Mouse (Mus musculus) liver (tissue): ENCODE results near the gene Golga1.
A peak's percentile ranks its signal among the peaks of the same experiment; 100 is the strongest.

Experiments used
- DNase-seq: peaks from one replicate; pipeline ENCODE4 v3.0.0-alpha.2; 2020; ENCODE audit warnings: mixed read lengths

The Golga1 gene

GRCm38 (mm10) chr2:39005574-39006079 is 59.7 kb downstream of the Golga1 start, which contains the start of gene Rpl35:
Rpl35 (minus strand) TSS chr2:39005624.
- peak; percentile 79 for DNase-seq

DNA sequence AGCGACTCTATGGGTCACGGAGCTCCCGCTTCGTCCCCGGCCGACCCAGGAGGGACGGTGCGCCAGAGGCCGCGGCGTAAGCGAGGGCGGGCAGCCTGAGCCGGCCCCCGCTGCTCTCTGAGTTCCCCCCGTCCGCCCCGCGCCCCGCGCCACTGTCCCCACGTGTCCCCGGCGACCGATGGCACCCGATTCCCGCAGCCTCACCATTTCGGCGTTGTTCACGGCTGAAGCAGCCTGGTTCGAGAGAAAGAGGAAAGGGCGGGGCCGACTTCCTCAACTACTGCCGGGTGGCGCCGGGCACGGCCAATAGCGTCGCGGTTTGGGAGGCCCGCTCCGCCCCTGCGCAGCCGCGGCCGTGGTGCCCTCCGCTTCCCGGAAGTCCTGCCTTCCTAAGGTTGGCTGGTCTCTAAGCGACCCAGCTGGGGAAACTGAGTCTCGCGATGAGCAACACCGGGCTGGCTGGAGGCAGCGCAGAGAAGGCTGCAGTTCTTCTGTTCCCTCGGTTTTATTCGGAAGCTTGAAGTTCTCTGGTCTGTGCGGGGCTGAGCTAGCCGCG is 60.4 kb downstream of the Golga1 start, which contains the start of gene Arpc5l:
TSS of gene Arpc5l (plus strand) at position 469 of the 556 bp plus-strand sequence.
- peak; percentile 94 for DNase-seq

DNA sequence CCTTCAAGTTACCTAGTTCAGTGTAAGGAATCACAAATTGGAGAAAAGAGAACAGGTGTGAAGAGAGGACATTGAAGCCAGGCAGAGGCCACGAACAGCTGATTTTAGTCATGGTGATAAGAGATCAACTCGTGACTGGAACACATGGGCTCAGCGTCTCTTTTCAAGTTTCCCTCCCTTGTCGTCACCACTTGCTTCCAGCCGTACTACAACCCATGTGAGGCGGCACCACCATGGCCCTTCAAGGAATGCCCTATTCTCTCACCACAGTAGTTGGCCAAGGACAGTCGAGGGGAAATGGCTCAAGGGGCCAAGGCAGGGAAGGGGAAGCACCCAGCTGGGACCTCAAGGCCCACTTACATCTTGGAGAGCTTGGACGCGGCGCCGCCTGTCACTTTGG is 61.0 kb downstream of the Golga1 start:
- no peak for DNase-seq

GRCm38 (mm10) chr2:39003512-39003911 is 61.8 kb downstream of the Golga1 start:
- DNase-seq = no peak

GRCm38 (mm10) chr2:39003106-39003505 is 62.2 kb downstream of the Golga1 start:
- DNase-seq = no peak

DNA sequence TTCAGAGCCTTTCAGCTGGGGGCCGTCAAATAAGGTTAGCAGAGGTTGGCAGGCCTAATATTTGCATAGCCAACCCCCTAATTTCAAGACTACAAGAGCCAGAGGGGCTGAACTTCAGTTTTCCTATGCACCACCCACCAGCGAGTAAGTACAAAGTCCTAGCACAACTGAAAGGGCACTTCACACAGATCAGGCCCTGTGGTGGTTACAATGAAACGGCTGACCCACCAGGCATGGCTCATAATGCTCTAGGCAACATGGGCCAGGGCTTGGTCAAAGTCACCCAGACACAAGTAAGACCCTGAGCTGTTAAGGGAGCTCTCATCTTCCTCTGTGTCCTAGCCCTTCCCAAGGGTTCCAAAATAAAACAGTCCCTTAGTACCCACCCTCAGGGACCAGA is 63.5 kb downstream of the Golga1 start:
- no peak for DNase-seq

DNA sequence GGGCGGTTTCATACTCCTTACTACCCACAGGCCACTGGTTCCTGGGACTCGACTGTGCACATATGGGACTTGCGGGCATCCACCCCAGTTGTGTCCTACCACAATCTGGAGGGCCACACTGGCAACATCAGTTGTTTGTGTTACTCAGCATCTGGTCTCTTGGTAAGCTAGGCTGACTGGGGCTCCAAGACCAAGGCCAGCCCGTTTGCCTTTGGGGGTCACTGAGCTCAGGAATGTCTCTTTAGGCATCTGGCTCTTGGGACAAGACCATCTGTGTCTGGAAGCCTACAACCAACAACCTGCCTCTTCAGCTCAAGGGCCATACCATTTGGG is 64.8 kb downstream of the Golga1 start:
- no peak for DNase-seq

- DNase-seq = no peak
Observed at GRCm38 (mm10) chr2:38999910-39000586, 65.3 kb downstream of the Golga1 start.

DNA sequence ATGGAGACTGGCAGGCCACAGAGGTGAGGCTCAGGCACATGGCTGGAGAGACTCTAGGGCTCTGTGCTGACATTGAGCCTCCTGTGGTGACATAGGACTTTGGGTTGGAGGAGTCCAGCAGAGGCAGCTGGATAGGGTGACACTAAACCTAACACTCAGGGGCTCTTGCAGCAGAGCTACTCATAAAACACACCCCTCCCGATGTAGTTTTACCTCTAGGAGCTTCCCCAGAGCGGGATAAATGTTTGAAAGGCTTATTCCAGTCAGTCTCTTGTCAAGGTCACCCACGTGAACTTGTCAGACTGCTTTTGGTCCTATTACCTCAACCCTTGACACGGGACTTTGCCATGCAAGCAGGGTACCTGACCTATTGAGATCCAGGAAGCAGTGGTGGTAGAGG is 66.0 kb downstream of the Golga1 start:
- DNase-seq = no peak

DNA sequence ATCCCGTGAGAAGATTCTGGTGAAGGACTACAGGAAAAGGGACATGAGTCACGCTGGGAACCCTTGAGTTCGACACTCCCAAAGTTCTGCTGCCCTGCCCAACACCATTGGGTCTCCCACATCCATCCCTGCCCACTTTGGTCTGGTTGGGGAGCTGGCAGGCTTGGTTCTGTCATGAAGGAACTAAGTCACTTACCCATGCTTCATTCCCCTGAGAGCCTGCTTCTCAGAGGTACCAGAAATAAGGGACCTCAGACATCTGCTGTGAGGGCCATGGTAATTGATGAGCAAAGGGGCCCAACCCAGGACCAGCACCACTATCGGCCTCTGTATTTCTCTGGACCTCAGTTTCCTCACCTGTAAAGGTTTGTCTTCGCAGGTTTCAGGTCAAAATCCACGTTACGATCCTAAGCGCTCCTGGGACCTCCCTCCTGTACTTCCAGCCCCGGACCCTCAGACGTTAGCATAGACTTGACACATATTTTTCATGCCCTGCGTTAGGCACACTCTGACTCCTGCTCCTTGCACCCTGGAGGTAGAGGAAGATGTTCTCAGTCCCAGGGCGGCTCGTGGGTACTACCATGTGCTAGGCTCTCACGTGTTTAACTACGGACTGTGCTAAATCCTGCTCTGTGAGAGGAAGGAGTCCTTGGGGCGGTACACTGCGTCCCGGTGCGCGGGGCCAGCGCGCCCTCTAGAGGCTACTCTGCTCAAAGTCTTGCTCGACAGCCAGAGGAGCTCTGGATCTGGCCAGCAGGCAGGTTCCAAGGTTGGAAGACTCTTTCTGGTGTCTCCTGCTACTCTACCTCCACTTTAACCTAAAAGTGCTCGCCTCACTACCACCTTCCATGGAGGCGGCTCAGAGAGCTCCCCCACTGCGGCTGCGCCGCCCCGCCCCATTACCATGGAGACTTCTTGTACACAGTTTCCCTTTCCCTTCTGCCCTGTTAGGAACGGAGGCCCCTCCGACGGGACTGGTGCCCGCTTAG is 67.7 kb downstream of the Golga1 start, which contains the start of gene Wdr38:
TSS of gene Wdr38 (plus strand) at position 91 of the 989 bp plus-strand sequence.
- DNase-seq = peak; percentile 89

GRCm38 (mm10) chr2:38992452-38992851 is 72.9 kb downstream of the Golga1 start:
- DNase-seq = no peak

- DNase-seq = no peak
Observed at GRCm38 (mm10) chr2:38992004-38992403, 73.3 kb downstream of the Golga1 start.

DNA sequence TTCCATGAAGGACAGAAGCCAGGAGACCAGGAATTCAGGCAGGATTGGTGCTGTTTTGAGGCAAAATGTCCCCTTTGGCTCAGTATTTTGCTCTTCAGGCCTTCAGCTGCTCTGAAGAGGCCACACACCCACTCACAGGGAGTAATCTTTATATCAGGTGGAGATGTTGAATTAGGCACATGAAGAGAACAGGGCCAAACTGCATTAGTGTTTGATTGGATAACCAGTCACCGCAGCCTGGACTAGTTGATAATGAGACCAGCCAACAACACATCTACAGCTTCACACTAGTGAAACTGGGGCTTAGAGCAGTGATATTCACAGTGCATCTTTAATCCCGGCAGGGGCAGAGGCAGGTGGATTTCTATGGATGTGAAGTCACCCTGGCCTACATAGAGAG is 76.4 kb downstream of the Golga1 start:
- DNase-seq = peak; percentile 28

GRCm38 (mm10) chr2:38987803-38988510 is 77.4 kb downstream of the Golga1 start:
- DNase-seq = no peak

- DNase-seq = no peak
Observed at GRCm38 (mm10) chr2:38987371-38987770, 78.0 kb downstream of the Golga1 start.

DNA sequence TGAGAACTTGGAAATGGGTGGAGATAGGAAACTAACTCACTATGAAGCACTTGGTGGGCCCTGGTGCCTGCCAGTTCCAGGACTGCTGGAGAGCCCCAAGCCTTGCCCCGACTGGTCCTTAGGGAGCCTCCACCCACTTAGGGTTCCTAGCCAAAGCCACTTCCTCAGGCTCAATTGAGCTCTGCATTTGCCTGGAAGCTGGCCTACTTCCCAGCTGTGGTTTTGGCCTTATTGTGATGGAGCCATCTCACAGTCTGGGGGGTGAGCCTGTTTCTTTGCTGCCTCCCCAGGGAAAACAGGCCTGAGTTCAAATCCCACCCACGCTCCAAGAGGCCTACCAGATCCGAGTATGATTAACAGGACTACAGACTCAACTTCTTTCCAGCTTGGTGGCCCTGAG is 78.8 kb downstream of the Golga1 start:
- no peak for DNase-seq

DNA sequence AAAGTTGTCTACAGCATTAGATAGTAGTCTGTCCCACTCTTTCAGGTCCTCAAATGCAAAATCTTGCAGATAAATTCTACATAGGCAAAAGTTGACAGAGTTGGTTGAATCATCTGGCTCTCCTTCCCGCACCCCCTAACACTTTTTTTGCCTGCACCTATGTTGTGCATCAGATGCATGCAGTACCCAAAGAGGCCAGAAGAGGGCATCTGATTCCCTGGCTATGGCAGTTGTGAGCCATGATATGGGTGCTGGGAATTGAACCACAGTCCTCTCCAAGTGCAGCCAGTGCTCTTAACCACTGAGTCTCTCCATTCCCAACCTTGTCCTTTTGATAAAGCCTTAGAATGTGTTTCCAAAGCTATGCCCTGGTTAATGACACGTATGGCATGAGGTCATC is 81.9 kb downstream of the Golga1 start:
- DNase-seq = no peak

DNA sequence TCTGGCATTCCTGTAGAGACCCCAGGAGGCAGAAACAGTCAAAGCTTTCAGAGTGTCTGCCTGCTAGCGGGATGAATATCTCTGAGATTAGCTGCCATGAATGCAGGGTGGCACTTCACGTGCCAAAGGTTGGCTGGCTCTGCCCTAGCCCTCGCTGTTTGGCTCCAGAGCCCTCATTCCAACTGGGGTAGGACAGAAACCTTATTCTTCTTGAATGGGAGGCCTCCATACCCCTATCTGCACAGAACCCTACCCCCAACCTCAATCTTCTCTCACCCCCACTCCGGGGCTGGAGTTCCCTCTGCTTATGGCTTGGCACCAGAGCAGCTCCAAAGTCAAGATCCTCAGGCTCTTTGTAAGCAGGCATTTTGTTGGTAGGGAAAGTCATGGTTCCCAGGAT is 87.5 kb downstream of the Golga1 start:
- no peak for DNase-seq

- DNase-seq = no peak
Observed at GRCm38 (mm10) chr2:38975941-38976805, 89.2 kb downstream of the Golga1 start.

DNA sequence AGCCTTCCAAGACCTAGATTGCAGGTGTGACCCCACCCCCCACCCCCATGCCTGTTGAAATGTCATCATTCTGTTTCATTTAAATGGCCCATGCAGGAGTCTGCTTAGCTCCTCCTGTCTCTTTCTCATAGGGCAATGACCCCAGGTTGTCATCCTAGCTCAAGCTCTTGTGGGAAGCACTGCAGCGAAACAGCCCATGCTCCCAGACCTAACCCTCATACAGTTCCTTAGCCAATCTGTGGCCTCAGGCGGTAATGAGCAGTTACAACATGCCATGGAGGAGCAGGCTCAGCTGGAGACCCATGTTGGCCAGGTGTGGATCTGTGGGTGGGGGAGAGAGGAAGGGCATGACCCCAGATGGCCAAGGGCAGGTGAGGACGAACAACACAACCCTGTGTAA is 90.2 kb downstream of the Golga1 start:
- no peak for DNase-seq

GRCm38 (mm10) chr2:38974171-38974570 is 91.2 kb downstream of the Golga1 start:
- no peak for DNase-seq

DNA sequence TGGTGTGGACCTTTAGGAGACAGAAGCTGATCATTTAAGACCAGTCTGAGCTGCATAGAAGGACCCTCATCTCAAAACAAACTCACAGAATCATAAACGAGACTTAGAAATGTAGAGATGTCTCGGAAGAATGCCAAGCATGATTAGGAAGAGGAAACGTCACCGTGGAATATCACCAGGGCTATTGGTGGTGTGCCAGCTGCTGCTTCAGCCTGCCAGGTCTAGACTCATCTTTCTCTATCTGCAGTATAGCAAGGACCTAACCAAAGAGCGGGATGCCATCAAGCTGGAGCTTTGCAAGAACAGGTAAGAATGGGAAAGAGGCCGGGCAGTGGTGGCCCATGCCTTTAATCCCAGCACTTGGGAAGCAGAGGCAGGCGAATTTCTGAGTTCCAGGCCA is 91.6 kb downstream of the Golga1 start:
- no peak for DNase-seq
